Mouse (Mus musculus): ENCODE measurements around the gene Foxp1. TPM values are rescaled to one million over a fixed set of nuclear protein-coding genes. Genes with fewer than 3 reads are reported as not detected.

The Foxp1 gene
- total RNA-seq, 2 experiments from 2014 or later = 132 to 157 TPM

DNA sequence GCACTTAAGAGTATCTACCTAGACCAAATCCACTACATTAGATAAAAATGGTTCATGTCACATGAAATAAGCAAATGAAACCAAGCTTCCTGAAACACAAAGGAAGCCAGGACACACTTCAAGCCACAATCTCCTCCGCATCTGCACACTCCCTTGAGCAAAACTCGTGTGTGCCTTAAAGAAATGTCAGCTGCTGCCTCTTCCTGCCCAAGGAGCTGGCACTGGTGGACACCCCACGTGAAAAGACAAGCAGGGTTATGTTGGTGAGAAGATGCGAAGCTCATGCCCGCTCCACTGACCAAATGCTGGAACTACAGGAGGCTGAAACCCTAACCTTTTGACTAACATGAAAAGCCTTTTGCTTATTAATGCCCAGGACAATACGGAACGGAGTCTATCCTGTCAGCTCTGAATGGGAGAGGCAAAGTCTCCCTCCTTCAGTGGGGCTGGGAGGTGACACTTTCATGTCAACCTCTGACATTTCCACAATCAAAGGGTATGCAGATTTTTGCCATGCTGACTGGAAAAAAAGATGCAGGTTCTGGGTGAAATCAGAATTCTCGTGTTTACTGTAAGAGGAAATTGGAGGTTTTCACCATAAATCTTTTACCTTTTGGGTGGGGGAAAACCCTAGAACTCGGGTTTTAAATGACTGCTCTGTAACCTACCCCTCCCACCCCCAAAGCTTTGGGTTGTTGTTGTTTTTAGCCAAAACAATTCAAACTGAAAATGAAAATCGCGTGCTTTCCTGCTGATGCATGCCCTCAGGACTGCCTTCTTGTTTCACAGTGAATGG is 261.4 kb downstream of the Foxp1 start:
- DNase-seq (ENCODE audit: low spot score in 2 of 2) = no peak
- intact Hi-C loops (cut with DNase I) = no loop called here

DNA sequence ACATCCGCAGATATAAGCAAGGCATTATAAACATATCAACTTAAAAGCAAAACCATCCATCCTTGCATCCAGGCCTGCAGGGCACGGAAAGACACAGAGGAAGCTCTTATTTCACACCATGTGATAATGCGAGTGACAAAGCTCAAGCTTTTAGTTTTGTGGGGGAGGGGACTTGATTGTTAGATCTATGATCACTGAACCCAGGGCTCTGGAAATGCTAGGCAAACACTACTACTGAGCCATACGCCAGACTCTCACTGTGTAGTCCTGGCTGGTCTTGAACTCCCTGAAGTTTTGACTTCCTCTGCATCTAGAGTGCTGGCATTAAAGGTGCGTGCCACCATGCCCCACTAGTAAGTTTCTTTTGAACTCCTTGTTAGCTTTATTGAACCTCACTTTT is 264.2 kb downstream of the Foxp1 start:
- no peak for DNase-seq (ENCODE audit: low spot score in 2 of 2)
- intact Hi-C loops (cut with DNase I) = no loop called here

DNA sequence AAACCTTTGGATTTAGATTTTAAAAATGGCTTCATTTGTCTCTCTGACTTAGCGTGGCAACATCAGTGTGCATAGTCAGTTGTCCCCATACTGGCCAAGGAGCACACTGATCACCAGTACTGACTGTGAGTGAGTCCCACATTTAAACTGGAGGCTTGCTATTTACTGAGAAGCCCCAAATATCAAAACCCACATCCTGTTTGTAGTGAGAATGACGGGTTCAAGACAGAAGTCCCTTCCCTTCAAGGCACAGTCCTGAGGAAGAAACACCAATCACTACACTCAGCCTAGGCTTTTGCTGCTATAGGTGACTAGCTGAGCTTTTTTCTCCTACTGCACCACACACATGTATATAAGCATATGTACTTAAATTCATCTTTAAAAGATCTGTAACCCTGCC is 264.8 kb downstream of the Foxp1 start:
- DNase-seq (ENCODE audit: low spot score in 2 of 2) = no peak
- intact Hi-C loops (cut with DNase I) = no loop called here

DNA sequence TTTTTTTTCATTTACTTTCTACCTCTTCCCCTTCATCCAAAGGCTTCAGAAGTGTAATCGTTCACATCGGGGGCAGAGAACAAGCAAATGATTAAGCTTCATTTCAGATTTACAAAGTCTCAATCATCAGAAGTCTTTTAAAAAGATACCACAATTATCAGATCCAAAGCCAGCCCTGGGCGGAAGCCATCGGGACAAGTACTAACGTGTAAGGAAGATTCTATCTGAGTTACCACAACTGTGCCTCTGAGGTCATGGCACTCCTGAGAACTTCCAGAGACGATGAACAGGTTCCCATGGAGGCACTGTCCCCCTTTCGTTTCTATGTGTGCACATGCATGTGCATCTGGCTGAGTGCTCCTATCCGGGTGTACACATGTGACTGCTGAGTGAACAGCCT is 269.2 kb downstream of the Foxp1 start:
- DNase-seq (ENCODE audit: low spot score in 2 of 2) = no peak
- intact Hi-C loops (cut with DNase I) = no loop called here

DNA sequence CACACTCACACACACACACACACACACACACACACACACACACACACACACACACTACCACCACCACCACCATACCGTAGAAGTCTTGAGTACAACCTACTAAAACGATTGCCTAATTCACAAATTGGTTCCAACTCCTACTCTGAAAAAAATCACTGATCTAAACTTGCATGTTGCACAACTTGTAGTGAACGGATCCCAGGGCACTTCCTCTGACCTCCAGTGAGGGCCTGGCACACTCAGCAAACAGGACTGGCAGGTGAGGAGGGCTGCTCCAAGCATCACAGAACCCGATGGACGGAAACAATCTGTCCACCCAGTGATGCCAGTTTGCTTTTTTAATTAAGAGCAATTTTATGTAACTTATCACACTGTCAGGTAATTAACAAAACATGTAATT is 269.7 kb downstream of the Foxp1 start:
- DNase-seq (ENCODE audit: low spot score in 2 of 2) = no peak
- intact Hi-C loops (cut with DNase I) = no loop called here

DNA sequence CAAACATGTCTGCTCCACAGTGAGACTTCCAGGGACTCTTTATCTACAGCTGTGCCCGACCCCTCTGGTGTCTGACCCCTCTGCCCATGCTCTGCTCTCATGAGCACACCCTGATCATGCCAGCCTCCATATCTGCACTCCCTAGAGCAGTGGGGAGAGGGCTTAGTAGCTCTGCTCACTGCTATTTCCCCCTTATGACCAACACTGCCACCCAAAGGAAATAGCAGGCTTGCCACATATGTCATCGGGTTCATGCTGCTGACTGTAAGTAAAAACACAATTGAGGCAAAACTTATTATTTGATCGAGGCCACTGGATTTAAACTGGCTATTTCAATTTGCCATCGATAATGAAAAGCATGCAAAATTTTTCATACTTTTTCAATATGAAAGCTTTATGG is 270.6 kb downstream of the Foxp1 start:
- intact Hi-C loops (cut with DNase I) = no loop called here
- DNase-seq (ENCODE audit: low spot score in 2 of 2) = no peak

DNA sequence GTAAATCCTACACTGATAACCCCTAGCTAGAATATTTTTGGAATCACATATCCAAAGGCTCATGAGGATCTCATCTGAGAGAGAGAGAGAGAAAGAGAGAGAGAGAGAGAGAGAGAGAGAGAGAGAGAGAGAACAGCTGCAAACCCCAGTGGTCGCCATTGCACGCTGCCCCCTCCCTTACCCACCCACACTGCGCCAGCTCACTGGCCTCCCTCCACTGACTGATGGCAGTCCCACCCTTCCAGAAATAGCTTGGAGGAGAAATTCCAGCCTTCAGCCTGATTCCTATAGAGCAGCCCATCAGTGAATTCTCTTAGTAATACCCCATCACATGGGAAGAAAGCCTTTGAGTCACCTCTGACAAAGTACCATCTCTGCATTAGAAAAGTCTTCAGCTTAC is 271.3 kb downstream of the Foxp1 start:
- intact Hi-C loops (cut with DNase I) = no loop called here
- no peak for DNase-seq (ENCODE audit: low spot score in 2 of 2)

DNA sequence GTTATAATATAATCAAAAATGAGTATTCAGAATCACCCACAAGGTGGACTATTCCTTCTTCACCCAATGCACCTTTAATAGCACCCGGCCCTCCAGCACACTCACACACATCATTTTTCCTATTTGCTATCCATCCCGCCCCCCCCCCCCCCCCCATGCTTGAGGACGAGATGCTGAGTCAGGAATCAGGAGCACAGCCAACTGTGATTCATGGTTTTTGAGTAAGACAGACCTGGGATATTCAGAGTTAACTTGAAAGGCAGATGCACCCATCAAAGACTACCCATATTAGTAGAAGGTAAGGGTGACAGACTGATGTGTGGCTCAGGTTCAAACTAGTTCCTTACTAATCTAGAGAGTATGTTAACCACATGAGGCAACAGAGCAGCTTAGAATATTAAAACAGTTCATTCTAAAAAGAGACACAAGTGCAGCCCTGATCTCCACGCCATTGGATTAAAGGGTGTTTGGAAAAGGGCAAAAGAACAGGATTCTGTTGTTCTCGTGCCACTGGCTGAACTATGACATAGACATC is 273.0 kb downstream of the Foxp1 start:
- intact Hi-C loops (cut with DNase I) = no loop called here
- DNase-seq (ENCODE audit: low spot score in 2 of 2) = no peak

DNA sequence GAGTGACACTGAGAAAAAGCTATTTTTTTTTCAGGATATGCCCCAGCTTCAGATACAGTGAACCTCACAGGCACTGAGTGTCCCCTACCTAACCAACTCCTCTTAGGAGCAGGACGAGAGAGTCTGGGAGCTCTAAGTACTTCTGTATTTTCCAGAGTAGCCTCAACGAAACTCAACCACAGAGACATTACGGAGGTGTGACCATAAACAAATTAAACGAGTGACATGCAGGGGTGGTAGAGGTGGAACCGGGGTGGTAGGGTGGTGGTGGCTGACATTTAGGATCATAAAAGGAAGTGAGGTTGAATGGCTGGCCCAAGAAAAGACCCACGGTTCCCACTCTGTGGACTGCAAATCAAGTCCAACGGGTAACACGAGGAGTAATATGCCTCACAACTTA is 274.1 kb downstream of the Foxp1 start:
- intact Hi-C loops (cut with DNase I) = no loop called here
- DNase-seq (ENCODE audit: low spot score in 2 of 2) = no peak

DNA sequence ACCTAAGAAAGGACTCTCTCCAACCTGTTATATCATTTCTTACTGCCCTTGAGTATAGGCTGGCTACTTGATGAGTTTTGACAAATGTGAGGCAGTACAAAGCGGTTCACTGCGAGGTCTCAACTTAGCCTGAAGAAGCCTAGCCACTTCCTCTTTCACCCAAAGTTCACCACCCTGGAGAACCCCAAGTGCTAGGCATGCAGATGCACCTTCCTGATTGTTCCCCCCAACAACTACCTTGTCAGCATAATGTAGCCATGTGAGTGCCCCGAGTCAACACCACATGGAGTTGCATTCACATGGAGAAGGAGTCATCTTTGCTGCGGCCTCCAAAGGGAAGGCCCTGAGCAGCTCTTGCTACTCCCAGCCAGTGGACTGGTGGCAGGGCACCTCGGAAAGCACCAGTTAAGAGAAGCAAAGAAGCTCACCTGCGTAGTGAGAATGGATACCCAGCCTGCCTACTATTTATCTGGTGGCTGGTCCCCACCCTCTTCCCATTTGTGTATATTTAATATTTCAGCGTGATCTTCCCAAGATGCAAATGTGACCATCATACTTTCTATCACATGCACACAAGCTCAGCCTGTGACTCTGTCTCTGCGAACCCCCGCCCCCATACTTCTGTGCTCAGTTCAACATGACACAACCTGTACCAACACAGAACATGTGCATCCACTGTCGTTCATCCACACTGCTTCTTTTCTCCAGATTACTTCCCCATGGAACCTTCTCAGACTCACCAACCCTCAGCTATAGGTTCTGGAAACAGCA is 280.7 kb downstream of the Foxp1 start:
- intact Hi-C loops (cut with DNase I) = no loop called here
- no peak for DNase-seq (ENCODE audit: low spot score in 2 of 2)

DNA sequence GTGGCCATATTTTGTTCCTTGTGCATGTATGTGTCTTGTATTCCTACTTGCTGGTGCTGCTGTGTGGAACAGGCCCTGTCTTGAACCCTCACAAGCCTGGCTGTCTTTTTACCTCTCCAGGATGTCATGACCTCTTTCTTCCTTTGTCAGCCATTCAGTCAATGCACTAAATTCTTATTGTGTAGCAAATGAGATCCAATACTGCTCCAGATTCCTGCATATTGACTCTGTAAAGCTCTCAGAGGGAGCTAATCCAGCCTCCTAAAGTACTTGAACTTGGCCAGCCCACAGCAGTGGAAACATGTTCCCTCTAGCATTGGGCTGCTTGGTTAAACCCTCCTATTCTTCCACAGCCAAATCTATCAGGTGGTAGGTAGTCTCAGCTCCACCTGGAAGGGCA is 281.8 kb downstream of the Foxp1 start:
- intact Hi-C loops (cut with DNase I) = no loop called here
- no peak for DNase-seq (ENCODE audit: low spot score in 2 of 2)

DNA sequence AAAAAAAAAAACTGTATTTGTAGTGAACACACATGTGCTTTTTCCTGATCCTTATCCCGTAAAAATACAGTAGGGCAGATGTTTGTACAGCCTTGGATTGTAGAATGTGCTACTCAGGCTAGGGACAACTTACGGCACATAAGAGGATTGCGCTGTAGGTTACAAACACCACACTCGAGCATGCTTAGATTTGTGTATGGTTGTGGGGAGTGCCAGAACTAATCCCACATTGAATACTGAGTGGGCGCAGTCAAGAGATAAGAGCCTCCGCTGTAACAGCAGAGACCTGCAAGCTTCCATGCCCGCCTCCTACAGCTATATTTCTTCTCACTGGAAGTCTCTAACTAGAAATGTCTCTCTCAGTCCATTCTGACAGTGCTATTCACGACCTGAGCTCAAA is 286.9 kb downstream of the Foxp1 start:
- intact Hi-C loops (cut with DNase I) = no loop called here
- DNase-seq (ENCODE audit: low spot score in 2 of 2) = peak in 1 of 2 experiments; percentile 46

DNA sequence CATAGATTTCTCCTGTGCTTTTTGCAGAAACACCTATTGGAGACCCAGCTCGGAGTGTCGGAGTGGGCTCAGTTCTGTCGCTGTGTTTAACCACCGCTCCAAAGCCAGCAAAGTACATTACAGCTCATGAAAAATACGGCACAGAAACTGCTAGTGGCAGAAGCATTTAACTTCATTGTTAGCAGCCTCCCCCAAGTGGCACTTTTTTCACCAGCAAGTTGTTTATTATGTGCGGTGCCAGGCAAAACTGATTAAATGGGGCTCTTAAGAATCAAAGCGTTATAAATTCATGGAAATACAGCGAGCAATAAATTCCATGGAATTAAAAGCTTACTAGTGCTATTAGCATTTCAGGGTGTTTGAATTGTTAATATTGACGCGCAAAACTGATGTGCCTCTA is 289.1 kb downstream of the Foxp1 start:
- DNase-seq (ENCODE audit: low spot score in 2 of 2) = no peak
- intact Hi-C loops (cut with DNase I) = no loop called here

DNA sequence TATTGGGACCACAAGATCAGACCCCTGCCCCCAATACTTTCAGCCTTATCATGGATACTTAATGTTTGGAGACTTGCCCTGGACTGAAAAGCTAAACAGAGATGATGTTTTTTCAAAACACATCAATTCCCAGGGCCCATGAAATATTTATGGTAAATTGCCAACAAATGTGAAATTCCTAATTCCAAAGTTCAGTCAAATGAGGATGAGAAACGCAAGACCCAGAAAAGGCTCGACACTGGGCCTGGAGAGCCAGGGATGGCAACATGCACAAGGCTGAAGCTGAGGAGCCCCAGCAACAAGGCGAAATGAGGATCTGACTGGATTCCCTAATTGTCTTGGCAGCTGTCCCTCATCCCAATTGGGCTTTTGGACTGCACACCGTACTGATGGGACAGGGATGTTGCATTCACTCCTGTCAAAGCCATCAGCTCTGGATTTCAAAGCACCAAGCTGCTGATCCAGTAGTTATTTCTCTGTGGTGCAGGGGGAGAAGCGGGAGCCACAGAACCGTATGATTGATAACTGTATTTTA is 294.1 kb downstream of the Foxp1 start:
- DNase-seq (ENCODE audit: low spot score in 2 of 2) = no peak
- intact Hi-C loops (cut with DNase I) = no loop called here

DNA sequence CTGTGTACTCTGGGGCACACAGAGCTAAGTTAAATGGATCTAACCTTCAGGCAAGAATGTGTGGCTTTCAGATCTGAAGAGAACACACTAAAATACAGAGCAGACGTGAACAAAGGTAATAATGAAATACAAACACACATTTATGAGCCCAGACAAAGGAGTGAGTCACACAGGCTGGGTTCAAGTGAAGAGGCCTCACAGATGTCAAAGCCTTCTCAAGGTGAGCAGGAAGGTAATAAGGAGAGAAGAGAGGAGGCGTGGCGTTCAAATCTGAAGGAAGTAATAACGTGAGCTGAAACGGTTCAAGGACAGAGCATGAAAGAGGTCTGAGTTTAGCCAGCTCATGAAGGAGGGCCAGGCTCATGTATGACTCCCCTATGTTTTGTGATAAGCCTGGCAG is 301.4 kb downstream of the Foxp1 start:
- intact Hi-C loops (cut with DNase I) = no loop called here
- DNase-seq (ENCODE audit: low spot score in 2 of 2) = no peak

DNA sequence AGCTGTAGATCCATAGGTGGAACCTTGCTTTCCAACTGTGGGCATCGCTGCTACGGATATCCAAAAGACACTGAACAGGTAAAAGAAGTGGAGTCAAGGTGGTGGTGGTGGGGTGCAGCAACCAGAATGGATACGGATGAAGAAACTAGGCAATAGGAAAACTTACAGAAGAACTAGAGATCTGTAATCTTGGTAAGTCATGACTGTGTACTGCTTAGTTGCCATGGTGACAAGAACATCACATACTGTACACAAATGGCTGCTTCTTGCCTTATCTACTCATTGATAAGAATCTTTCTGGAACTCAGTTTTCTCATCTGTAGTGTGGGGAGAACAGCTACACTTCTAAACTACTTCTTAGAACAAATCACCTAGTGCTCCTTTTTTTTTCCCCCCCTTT is 302.0 kb downstream of the Foxp1 start:
- no peak for DNase-seq (ENCODE audit: low spot score in 2 of 2)
- intact Hi-C loops (cut with DNase I) = no loop called here

DNA sequence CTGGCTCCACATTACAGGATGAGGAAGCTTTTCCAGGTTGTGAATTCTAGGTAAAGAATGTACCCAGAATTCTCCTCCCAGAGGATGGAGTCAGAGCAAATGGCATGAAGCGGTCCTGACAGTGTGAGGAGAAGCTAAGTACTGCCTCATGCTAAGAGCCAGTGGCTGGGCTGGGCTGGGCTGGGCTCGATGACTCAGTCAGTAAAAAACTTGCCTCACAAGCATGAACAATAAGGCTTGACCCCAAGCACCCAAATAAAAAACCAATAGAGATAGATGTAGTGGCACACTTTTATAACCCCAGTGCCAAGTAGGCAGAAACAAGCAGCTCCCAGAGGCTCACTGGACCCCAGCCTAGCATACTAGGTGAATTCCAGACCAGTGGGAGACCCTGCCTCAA is 304.7 kb downstream of the Foxp1 start:
- intact Hi-C loops (cut with DNase I) = no loop called here
- DNase-seq (ENCODE audit: low spot score in 2 of 2) = no peak

DNA sequence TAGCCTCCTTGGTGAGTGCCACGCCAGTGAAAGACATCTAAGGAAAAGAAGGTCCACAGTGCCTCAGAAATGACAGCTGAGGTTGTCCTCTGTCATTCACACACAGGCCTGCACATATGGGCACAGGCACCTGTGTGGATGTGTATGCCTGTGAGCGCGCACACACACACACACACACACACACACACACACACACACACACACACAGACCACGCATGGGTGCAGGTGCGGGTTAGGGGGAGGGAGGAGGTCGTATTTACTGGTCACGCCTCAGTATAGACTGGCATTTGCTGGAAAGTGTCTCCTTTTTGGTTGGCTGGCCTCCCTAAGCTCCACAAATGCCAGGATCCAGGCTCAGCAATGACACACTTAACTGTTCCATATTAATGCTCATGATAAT is 305.4 kb downstream of the Foxp1 start:
- intact Hi-C loops (cut with DNase I) = no loop called here
- DNase-seq (ENCODE audit: low spot score in 2 of 2) = no peak

DNA sequence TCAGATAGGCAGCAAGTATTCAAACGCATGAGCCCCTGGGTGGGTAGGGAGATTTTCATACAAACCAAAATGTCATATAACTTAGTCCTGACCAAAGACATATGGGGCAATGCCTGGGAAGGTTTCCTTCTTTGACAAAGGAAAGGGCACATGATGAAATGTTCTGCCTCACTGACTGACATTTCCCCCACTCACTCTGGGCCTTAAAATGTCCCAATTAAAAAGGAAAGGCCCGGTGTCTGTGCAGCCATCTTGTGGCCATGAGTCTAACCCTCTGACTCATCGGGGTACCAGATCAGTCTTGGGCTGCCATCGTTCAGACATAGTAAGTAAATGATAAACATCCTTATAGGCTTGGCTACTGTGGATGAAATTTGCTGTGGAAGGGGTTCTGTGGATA is 310.1 kb downstream of the Foxp1 start:
- intact Hi-C loops (cut with DNase I) = no loop called here
- DNase-seq (ENCODE audit: low spot score in 2 of 2) = no peak

DNA sequence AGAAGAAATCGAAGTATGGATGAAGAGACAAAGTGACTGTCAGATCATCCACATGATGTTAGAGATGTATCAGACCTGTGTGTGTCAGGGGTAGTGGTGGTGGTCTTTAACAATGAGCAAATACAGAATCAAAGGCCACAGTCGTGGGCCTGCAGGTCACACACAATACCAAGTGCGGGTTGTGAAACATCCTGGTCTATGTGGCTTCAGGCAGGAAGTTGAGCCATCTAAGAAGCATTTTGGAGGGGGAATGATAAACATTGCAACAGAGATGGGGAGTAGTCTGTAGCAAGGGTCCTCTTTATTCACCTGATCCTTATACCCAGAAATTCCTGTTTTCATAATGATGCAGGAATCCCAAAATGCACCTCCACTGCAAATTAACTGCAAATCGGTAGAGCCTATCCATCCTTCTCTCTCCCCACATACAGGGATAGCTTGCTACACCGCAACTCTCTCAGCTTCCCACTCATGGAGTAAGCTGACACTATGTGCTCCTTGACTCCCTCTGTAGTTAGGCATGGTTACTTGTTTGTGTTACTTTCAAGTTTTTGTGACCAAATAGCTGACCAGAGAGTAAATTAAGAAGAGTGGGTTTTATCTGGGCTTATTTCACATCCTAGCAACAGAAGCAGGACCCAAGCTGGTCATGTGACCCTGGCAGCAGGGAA is 310.7 kb downstream of the Foxp1 start:
- intact Hi-C loops (cut with DNase I) = no loop called here
- no peak for DNase-seq (ENCODE audit: low spot score in 2 of 2)

Data from left cerebral cortex, postnatal 25 days (tissue).